Mouse (Mus musculus) midbrain, postnatal 0 days (tissue): ENCODE data around the gene Egfr. TPM values are rescaled to one million over a fixed set of nuclear protein-coding genes. Genes with fewer than 3 reads are reported as not detected.

ENCODE experiments used
- ATAC-seq: fragments of 200-750 bp; cut with Nextera tagmentation; 2 replicates; pipeline ENCODE4 v1.8.0; 2017; ENCODE audit warnings: moderate number of reproducible peaks, mild to moderate bottlenecking, moderate TSS enrichment, moderate library complexity; ENCODE audit not compliant: low FRiP score
- DNase-seq: peaks from one replicate; pipeline ENCODE4 v3.0.0-alpha.2; 2015; ENCODE audit warnings: low spot score
- H3K27ac ChIP-seq: fragments of 300-500 bp; sonication (generic); 2 replicates; pipeline ENCODE4 v1.5.1; 2014; ENCODE audit warnings: low read depth, mild to moderate bottlenecking, low read length, mixed read lengths
- H3K27me3 ChIP-seq: fragments of 300-500 bp; sonication (generic); 2 replicates; pipeline ENCODE4 v1.6.1; 2014; ENCODE audit warnings: low read length, control low read depth, mixed read lengths; ENCODE audit not compliant: insufficient read depth
- H3K36me3 ChIP-seq: fragments of 300-500 bp; sonication (generic); 2 replicates; pipeline ENCODE4 v1.6.1; 2014; ENCODE audit warnings: low read length, control low read depth, mixed read lengths; ENCODE audit not compliant: insufficient read depth
- H3K4me1 ChIP-seq: fragments of 300-500 bp; sonication (generic); 2 replicates; pipeline ENCODE4 v1.6.1; 2014; ENCODE audit warnings: mild to moderate bottlenecking, control low read depth, antibody characterized with exemption, low read length, mixed read lengths; ENCODE audit not compliant: insufficient read depth
- H3K4me2 ChIP-seq: fragments of 300-500 bp; sonication (generic); 2 replicates; pipeline ENCODE4 v1.6.1; 2014; ENCODE audit warnings: low read depth, mild to moderate bottlenecking, low read length, mixed read lengths; ENCODE audit not compliant: poor library complexity, severe bottlenecking
- H3K4me3 ChIP-seq: fragments of 300-500 bp; sonication (generic); 2 replicates; pipeline ENCODE4 v1.5.1; 2014; ENCODE audit warnings: low read depth, mild to moderate bottlenecking, low read length, moderate library complexity
- H3K9ac ChIP-seq: fragments of 300-500 bp; sonication (generic); replicated peaks from 2 replicates; pipeline ENCODE4 v1.6.1; 2014; ENCODE audit warnings: mild to moderate bottlenecking, low read length, moderate library complexity, mixed read lengths; ENCODE audit not compliant: poor library complexity, severe bottlenecking
- H3K9me3 ChIP-seq: fragments of 300-500 bp; sonication (generic); 2 replicates; pipeline ENCODE4 v1.6.1; 2016; ENCODE audit warnings: low read length, control low read depth
- CTCF ChIP-seq: IDR thresholded peaks from 2 replicates; pipeline ENCODE4 v1.5.1; 2016; ENCODE audit warnings: antibody characterized with exemption, mild to moderate bottlenecking
- WGBS: fragments of 180-500 bp; shearing (Covaris S2); extraction: QIAGEN DNeasy Blood & Tissue Kit; methylation state at CpG from one replicate; pipeline ENCODE4 v1.1.7; 2014; 5-methylcytosine and 5-hydroxymethylcytosine counted together
- polyA plus RNA-seq: library from polyadenylated mRNA; unstranded; fragments of >200 nt; fragmentation: Nextera tagmentation; extraction: Ambion mirVana; gene quantifications from 2 replicates; pipeline ENCODE4 v1.2.1, GENCODE M21; 2015
- total RNA-seq: library from RNA; depleted of rRNA; stranded (reverse); fragments of >200 nt; gene quantifications from 2 replicates; pipeline ENCODE4 v1.2.3, GENCODE M21; 2014

The Egfr gene
- total and polyA plus RNA-seq, 2 experiments from 2014 or later: 10.7 to 19.3 TPM

GRCm38 (mm10) chr11:16816414-16816813 lies 64.4 kb downstream of the Egfr start:
- H3K4me3 ChIP-seq: no peak overlapping the region
- ATAC-seq (no peak), DNase-seq (no peak)
- H3K36me3 ChIP-seq: no peaks in the 10 kb centered on the region
- WGBS: 87% methylated on average over 9 of the region's 9 CpGs
- no peaks in the 10 kb centered on the region for H3K9me3 ChIP-seq
- no peak overlapping the region for H3K4me2 ChIP-seq
- H3K27ac ChIP-seq: no peak overlapping the region
- H3K4me1 ChIP-seq: no peaks in the 10 kb centered on the region
- no peak overlapping the region for H3K9ac ChIP-seq
- TF ChIP-seq CTCF: no peak
- no peaks in the 10 kb centered on the region for H3K27me3 ChIP-seq

DNA sequence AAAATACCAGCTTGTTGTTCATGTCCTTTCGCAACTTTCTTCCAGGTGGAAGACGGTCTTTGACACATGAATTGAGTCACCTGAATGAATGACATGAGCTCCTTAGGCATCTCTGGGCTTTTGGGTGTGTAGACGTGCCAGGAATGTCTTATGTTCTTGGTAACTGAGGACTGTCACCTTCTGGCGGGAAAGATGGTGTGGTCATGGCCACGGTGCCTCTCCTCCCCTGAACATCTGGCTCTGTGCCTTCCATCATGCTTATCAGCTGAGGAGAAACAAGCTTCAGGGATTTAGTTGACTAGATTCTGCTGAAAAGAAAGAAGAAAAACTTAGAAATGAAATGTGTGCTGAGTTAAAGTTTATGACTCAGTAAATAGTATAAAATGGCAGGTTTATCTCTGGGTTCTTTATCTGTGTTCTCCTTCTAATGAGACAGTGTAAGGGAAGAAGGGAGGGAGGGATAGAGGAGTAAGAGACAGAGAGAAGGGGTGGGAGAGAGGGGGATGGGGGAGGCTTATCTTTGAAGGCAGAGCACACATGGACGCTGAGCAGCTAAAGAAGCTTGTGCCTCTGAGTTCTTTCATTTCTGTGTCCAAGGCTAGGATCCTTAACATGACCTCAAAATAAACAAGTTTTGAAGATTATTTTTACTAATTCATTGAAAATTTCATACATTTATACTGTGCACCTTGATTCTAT lies 65.5 kb downstream of the Egfr start:
- Histone ChIP-seq H3K4me1 (no peaks in the 10 kb centered on the region), H3K27ac (no peak overlapping the region), H3K9ac (no peak overlapping the region), H3K4me3 (no peak overlapping the region), H3K27me3 (no peaks in the 10 kb centered on the region), H3K4me2 (no peak overlapping the region), H3K36me3 (no peaks in the 10 kb centered on the region), H3K9me3 (no peaks in the 10 kb centered on the region)
- DNase-seq: no peak
- TF ChIP-seq CTCF: no peak
- WGBS: 78% methylated on average over 6 of the region's 6 CpGs
- ATAC-seq: no peak

DNA sequence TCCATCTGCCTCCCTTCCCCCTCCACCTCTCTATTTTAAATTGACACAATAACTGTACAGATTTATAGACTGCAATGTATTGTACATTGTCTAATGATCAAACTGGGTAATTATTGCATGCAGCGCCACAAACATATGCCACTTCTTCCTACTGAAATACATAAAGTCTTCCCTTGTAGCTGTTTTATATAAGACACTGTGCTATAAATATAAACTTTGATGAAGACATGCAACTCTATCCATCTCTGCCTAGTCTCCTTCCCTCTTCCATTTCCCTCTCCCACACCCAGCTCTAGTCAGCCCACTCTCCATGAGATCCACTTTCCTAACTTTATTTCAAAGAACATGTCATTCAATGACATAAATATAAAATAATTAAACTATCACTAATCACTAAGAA lies 67.4 kb downstream of the Egfr start:
- no peak overlapping the region for H3K4me3 ChIP-seq
- 97% methylated on average over 1 of the region's 1 CpGs for WGBS
- no peak overlapping the region for H3K9ac ChIP-seq
- H3K27me3 ChIP-seq: no peaks in the 10 kb centered on the region
- H3K9me3 ChIP-seq: no peaks in the 10 kb centered on the region
- TF ChIP-seq CTCF: no peak
- no peak for DNase-seq
- no peaks in the 10 kb centered on the region for H3K4me1 ChIP-seq
- no peak overlapping the region for H3K27ac ChIP-seq
- ATAC-seq: no peak
- H3K4me2 ChIP-seq: no peak overlapping the region
- no peaks in the 10 kb centered on the region for H3K36me3 ChIP-seq

- 56% methylated on average over 6 of the region's 6 CpGs for WGBS
These were observed 68.1 kb downstream of the Egfr start for GRCm38 (mm10) chr11:16820138-16820537.

DNA sequence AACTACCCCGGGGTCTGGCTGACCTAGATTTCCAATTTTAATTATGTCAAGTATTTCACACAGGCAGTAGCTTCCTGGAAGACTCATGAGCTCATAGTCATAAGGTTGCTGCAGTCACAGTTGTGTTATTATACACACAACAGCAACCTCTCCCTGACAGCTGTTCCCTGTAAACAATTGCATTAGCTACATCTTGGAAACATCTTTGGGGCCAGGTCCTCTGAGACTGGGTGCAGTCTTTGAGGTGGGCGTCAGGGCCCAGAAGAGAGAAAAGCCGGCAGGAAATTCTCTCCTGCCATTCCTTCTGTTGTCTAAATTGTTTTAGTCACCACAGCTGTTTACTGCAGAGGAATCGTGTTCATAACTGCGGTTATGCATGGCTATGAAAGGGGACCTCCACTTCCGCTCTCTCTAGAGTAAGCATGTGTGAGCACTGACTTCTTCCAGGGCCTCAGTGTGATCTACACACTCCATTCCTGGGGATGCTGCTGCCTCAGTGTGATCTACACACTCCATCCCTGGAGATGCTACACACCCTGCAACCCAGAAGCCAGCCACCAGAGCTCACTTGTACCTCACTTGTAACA lies 69.8 kb downstream of the Egfr start:
- no peak for TF ChIP-seq CTCF
- WGBS: 92% methylated on average over 6 of the region's 6 CpGs
- no peaks in the 10 kb centered on the region for H3K9me3 ChIP-seq

More at GRCm38 (mm10) chr11:16820138-16820537, 68.1 kb downstream of the Egfr start:
- no peaks in the 10 kb centered on the region for H3K36me3 ChIP-seq
- DNase-seq: peak; percentile 31
- no peak overlapping the region for H3K27ac ChIP-seq
- no peaks in the 10 kb centered on the region for H3K27me3 ChIP-seq
- no peaks in the 10 kb centered on the region for H3K9me3 ChIP-seq
- H3K4me1 ChIP-seq: no peaks in the 10 kb centered on the region
- H3K9ac ChIP-seq: no peak overlapping the region
- H3K4me2 ChIP-seq: no peak overlapping the region
- TF ChIP-seq CTCF: no peak
- no peak overlapping the region for H3K4me3 ChIP-seq
- no peak for ATAC-seq

DNA sequence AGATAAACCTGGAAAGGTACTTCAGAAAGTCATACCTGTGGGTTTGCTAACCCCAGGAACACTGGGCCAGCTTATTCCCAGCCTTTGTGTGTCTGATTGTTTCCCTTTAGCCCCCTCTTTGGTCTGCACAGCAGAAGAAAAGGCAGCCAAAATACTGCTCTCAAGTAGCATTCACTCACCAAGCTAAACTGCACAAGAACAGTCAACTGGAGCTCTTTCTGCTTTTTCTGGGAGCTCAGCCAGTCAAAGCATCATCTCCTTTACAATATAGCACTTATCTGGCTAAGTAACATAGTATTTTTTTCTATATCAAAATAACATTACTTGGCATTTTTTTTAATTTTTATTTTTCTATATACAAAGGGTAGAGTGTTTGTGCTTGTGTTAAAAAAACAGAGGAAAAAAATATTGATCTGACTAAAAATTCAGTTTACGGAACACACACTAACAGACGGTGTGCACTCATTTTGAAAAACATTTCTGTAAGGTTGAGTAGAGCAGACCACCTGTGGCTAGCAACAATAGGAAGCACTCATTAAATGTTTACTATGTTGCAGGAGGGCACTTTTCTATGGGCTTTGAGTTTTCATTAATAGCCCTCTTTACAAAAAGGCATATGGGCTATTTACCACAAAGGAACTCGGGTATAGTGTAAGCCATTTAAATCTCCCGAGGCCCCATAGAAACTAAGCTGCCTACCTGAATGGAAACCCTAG lies 72.0 kb downstream of the Egfr start:
- no peak for TF ChIP-seq CTCF
- DNase-seq: peak; percentile 38
- no peak for ATAC-seq

More for the DNA sequence above, 69.8 kb downstream of the Egfr start:
- no peak overlapping the region for H3K9ac ChIP-seq
- H3K4me3 ChIP-seq: no peak overlapping the region
- no peaks in the 10 kb centered on the region for H3K4me1 ChIP-seq
- ATAC-seq (no peak), DNase-seq (no peak)
- no peak overlapping the region for H3K27ac ChIP-seq
- H3K36me3 ChIP-seq: no peaks in the 10 kb centered on the region
- no peak overlapping the region for H3K4me2 ChIP-seq
- no peaks in the 10 kb centered on the region for H3K27me3 ChIP-seq

More for the DNA sequence above, 72.0 kb downstream of the Egfr start:
- H3K9me3 ChIP-seq: no peaks in the 10 kb centered on the region
- H3K4me3 ChIP-seq: no peak overlapping the region
- no peak overlapping the region for H3K9ac ChIP-seq
- H3K36me3 ChIP-seq: no peaks in the 10 kb centered on the region
- H3K27ac ChIP-seq: 0 out of 2 replicates have a peak overlapping the region, but pooled peaks have one; percentile 19
- WGBS: 65% methylated on average over 4 of the region's 4 CpGs
- no peaks in the 10 kb centered on the region for H3K27me3 ChIP-seq
- no peaks in the 10 kb centered on the region for H3K4me1 ChIP-seq
- no peak overlapping the region for H3K4me2 ChIP-seq
